Comparison of ENCODE assay signal across 12 mouse cellular contexts in the genomic region with DNA sequence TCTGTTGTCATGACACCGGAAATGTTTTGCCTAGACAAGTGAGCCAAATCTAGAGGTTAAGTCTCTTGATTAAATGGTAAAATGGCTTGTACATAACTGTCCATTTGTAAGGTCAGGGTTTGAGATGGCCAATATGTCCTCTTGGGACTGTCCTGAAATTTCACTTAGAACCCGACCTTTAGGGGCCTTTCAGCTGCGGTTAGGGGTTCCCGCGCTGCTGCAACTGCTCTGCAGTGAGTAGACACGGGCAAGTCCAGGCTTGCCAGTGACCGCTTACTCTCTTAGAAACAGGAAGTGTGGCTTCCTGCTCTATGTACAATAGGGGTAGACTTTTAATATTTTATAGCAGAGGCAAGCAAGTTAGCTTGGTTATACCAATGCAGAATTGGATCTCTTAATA. TPM values are rescaled to one million over a fixed set of nuclear protein-coding genes. Genes with fewer than 3 reads are reported as not detected.
DNase-seq lines count a peak whose midpoint lies in the region; ATAC-seq and TF ChIP-seq lines count a peak whose summit lies in the region.
"Had no signal": no experiment of that assay in that cellular context is flagged by ENCODE, and none has a peak within 500 bp of the region (broad histone marks: within the 10 kb centered on the region; RNA-seq: fewer than 3 reads in every experiment).

No protein-coding gene starts in this region.

- no peak for DNase-seq in lung, postnatal 25 days (ENCODE audit: low spot score)
- no peak for DNase-seq in limb, embryonic 10.5 days (ENCODE audit: low spot score)
- DNase-seq in ovary, adult 18-20 months (ENCODE audit: low spot score): no peak
- DNase-seq in thymus, postnatal 0 days (ENCODE audit: low spot score): no peak

- no peaks in the 10 kb centered on the region for H3K9me3 ChIP-seq in lung, embryonic 16.5 days (ENCODE audit: control insufficient read depth, low read length)
- no peaks in the 10 kb centered on the region for H3K9me3 ChIP-seq in E14TG2a.4 (ENCODE audit: low read length)
- no peaks in the 10 kb centered on the region for H3K9me3 ChIP-seq in limb, embryonic 10.5 days (replicated peaks)
- H3K9me3 ChIP-seq: forebrain, embryonic 10.5 days; heart, embryonic 12.5 days; intestine, embryonic 15.5 days had no signal

- no peak overlapping the region for H3K4me3 ChIP-seq in lung, embryonic 16.5 days (ENCODE audit: low read length)
- peak overlapping the region; percentile 65 for H3K4me3 ChIP-seq in E14TG2a.4 (replicated peaks; ENCODE audit: low read length)
- H3K4me3 ChIP-seq in limb, embryonic 10.5 days: no peak overlapping the region
- H3K4me3 ChIP-seq: forebrain, embryonic 10.5 days; heart, embryonic 12.5 days; intestine, embryonic 15.5 days had no signal

- H3K9ac ChIP-seq in lung, embryonic 16.5 days (ENCODE audit: low read length): no peak overlapping the region
- H3K9ac ChIP-seq: heart, embryonic 12.5 days; intestine, embryonic 15.5 days; liver, embryonic 14.5 days had no signal

- no peaks in the 10 kb centered on the region for H3K27me3 ChIP-seq in lung, embryonic 16.5 days (ENCODE audit: control insufficient read depth, insufficient read depth, low read depth, low read length)
- no peaks in the 10 kb centered on the region for H3K27me3 ChIP-seq in E14TG2a.4 (ENCODE audit: insufficient read depth, low read length)
- no peaks in the 10 kb centered on the region for H3K27me3 ChIP-seq in limb, embryonic 10.5 days (ENCODE audit: low read depth, poor library complexity, severe bottlenecking)
- H3K27me3 ChIP-seq: heart, embryonic 12.5 days; intestine, embryonic 15.5 days had no signal

- H3K27ac ChIP-seq in lung, embryonic 16.5 days (ENCODE audit: low read length): no peak overlapping the region
- H3K27ac ChIP-seq in limb, embryonic 10.5 days: no peak overlapping the region
- H3K27ac ChIP-seq: forebrain, embryonic 10.5 days; intestine, embryonic 15.5 days; liver, embryonic 14.5 days had no signal

- TF ChIP-seq CTCF in E14TG2a.4 (conservative IDR thresholded peaks at IDR 0.05; ENCODE audit: low read length): no peak

- H3K4me1 ChIP-seq in lung, embryonic 16.5 days (replicated peaks; ENCODE audit: control insufficient read depth, insufficient read depth, low read length): no peaks in the 10 kb centered on the region
- peaks cover 18% of the 10 kb centered on the region for H3K4me1 ChIP-seq in E14TG2a.4 (replicated peaks; ENCODE audit: low read depth, low read length)
- H3K4me1 ChIP-seq in limb, embryonic 10.5 days: no peaks in the 10 kb centered on the region
- H3K4me1 ChIP-seq: forebrain, embryonic 10.5 days; heart, embryonic 12.5 days; intestine, embryonic 15.5 days had no signal

- no peak overlapping the region for H3K4me2 ChIP-seq in lung, embryonic 16.5 days (ENCODE audit: low read depth, low read length)
- H3K4me2 ChIP-seq: heart, embryonic 12.5 days; intestine, embryonic 15.5 days had no signal

- peak; percentile 59; the same call in 1 of the 2 replicates for ATAC-seq in lung, embryonic 16.5 days (ENCODE audit: low read depth)
- peak; percentile 92 for ATAC-seq in granulocyte monocyte progenitor cell, adult 5-6 weeks (replicated peaks; ENCODE audit: poor library complexity, severe bottlenecking)
- ATAC-seq in megakaryocyte-erythroid progenitor cell, adult 5-6 weeks (replicated peaks; ENCODE audit: low FRiP score, low TSS enrichment, poor library complexity, severe bottlenecking): peak; percentile 45; the same call in 1 of the 2 replicates
- ATAC-seq: intestine, embryonic 15.5 days had no signal

- H3K36me3 ChIP-seq in lung, embryonic 16.5 days (ENCODE audit: control insufficient read depth, insufficient read depth, low read length): peaks cover 35% of the 10 kb centered on the region
- H3K36me3 ChIP-seq in E14TG2a.4 (ENCODE audit: insufficient read depth, low read length): peaks cover 23% of the 10 kb centered on the region
- H3K36me3 ChIP-seq in limb, embryonic 10.5 days: peaks cover 24% of the 10 kb centered on the region

- 65% methylated on average over 7 of the region's 7 CpGs for WGBS in lung, embryonic 16.5 days
- WGBS in limb, embryonic 10.5 days: 79% methylated on average over 7 of the region's 7 CpGs

RNA-seq across cellular contexts. Expression of gene Rbl2, which starts 12.1 kb away (rescaled TPM):
- polyA plus RNA-seq in lung, embryonic 16.5 days (2015; fragmentation: Nextera tagmentation; extraction: Ambion mirVana): 20.8 TPM in 2 replicates
- total RNA-seq in granulocyte monocyte progenitor cell, adult 5-6 weeks (2014; fragmentation: Nextera tagmentation): 29.3 and 58.5 TPM in 2 replicates
- total RNA-seq in granulocyte monocyte progenitor cell, adult 5-6 weeks (2017): 49.2 and 60.7 TPM in 2 replicates
- total RNA-seq in megakaryocyte-erythroid progenitor cell, adult 5-6 weeks (2014; fragmentation: Nextera tagmentation): 38.9 and 65.8 TPM in 2 replicates
- total RNA-seq in megakaryocyte-erythroid progenitor cell, adult 5-6 weeks (2017): 64.4 and 75.3 TPM in 2 replicates
- polyA plus RNA-seq in limb, embryonic 10.5 days (2016; fragmentation: Nextera tagmentation; extraction: Ambion mirVana): 4.4 and 6.2 TPM in 2 replicates
- polyA plus RNA-seq in thymus, postnatal 0 days (2015; fragmentation: Nextera tagmentation; extraction: Ambion mirVana): 26.4 and 28.6 TPM in 2 replicates
